Mouse (Mus musculus): ENCODE measurements around the gene Zmat5. TPM values are rescaled to one million over a fixed set of nuclear protein-coding genes. Genes with fewer than 3 reads are reported as not detected.
A peak's percentile ranks its signal among the peaks of the same experiment; 100 is the strongest.

Gene Zmat5
- polyA plus RNA-seq, 1 experiment from 2014 or later, result 62.2 TPM

- H3K9ac ChIP-seq, result no peak overlapping the region
Measured at GRCm38 (mm10) chr11:4720393-4720792, 15.9 kb downstream of the Zmat5 start.

GRCm38 (mm10) chr11:4720900-4721580 is 16.6 kb downstream of the Zmat5 start:
- H3K9me3 ChIP-seq, result no peaks in the 10 kb centered on the region
- 46% methylated on average over 7 of the region's 7 CpGs for WGBS
- no peak overlapping the region for H3K4me2 ChIP-seq
- H3K4me1 ChIP-seq (replicated peaks), result peaks cover 15% of the 10 kb centered on the region
- no peak overlapping the region for H3K4me3 ChIP-seq
- no peak for ATAC-seq (ENCODE audit: low FRiP score, low read depth)
- no peak overlapping the region for H3K9ac ChIP-seq
- H3K27ac ChIP-seq (replicated peaks), result no peak overlapping the region
- peaks cover 4% of the 10 kb centered on the region; the same call in 1 of the 2 replicates for H3K36me3 ChIP-seq
- H3K27me3 ChIP-seq, result no peaks in the 10 kb centered on the region

More at GRCm38 (mm10) chr11:4720393-4720792, 15.9 kb downstream of the Zmat5 start:
- Histone ChIP-seq H3K9me3 (no peaks in the 10 kb centered on the region), H3K4me2 (no peak overlapping the region), H3K27ac (replicated peaks) (no peak overlapping the region), H3K4me1 (replicated peaks) (peaks cover 15% of the 10 kb centered on the region), H3K4me3 (no peak overlapping the region), H3K36me3 (no peaks in the 10 kb centered on the region), H3K27me3 (no peaks in the 10 kb centered on the region)
- WGBS, result 53% methylated on average over 11 of the region's 11 CpGs
- no peak; the same call in 1 of the 2 replicates for ATAC-seq (ENCODE audit: low FRiP score, low read depth)

- Histone ChIP-seq H3K4me3 (no peak overlapping the region), H3K9me3 (no peaks in the 10 kb centered on the region), H3K4me2 (no peak overlapping the region), H3K27me3 (no peaks in the 10 kb centered on the region), H3K4me1 (replicated peaks) (peaks cover 15% of the 10 kb centered on the region), H3K9ac (no peak overlapping the region), H3K27ac (replicated peaks) (no peak overlapping the region), H3K36me3 (peaks cover 5% of the 10 kb centered on the region; the same call in 1 of the 2 replicates)
- 76% methylated on average over 8 of the region's 8 CpGs for WGBS
- no peak for ATAC-seq (ENCODE audit: low FRiP score, low read depth)
Measured at GRCm38 (mm10) chr11:4721728-4722127, 17.2 kb downstream of the Zmat5 start.

GRCm38 (mm10) chr11:4729603-4730002 is 25.1 kb downstream of the Zmat5 start:
- no peak overlapping the region for H3K4me3 ChIP-seq
- no peak overlapping the region for H3K4me2 ChIP-seq
- H3K36me3 ChIP-seq, result peaks cover 5% of the 10 kb centered on the region; the same call in 1 of the 2 replicates
- H3K27me3 ChIP-seq, result no peaks in the 10 kb centered on the region
- H3K9ac ChIP-seq, result no peak overlapping the region
- H3K4me1 ChIP-seq (replicated peaks), result peaks cover 8% of the 10 kb centered on the region
- H3K27ac ChIP-seq (replicated peaks), result no peak overlapping the region
- ATAC-seq (ENCODE audit: low FRiP score, low read depth), result 0 out of 2 replicates have a peak, but pooled peaks have one; percentile 46
- 41% methylated on average over 12 of the region's 12 CpGs for WGBS
- H3K9me3 ChIP-seq, result no peaks in the 10 kb centered on the region

- Histone ChIP-seq H3K4me1 (replicated peaks) (peaks cover 8% of the 10 kb centered on the region), H3K36me3 (peaks cover 5% of the 10 kb centered on the region; the same call in 1 of the 2 replicates), H3K27ac (replicated peaks) (no peak overlapping the region), H3K9me3 (no peaks in the 10 kb centered on the region), H3K4me2 (no peak overlapping the region), H3K4me3 (no peak overlapping the region), H3K27me3 (no peaks in the 10 kb centered on the region), H3K9ac (no peak overlapping the region)
- no peak for ATAC-seq (ENCODE audit: low FRiP score, low read depth)
- WGBS, result 79% methylated on average over 6 of the region's 6 CpGs
Measured at GRCm38 (mm10) chr11:4730096-4730495, 25.6 kb downstream of the Zmat5 start.

- no peak for ATAC-seq (ENCODE audit: low FRiP score, low read depth)
- H3K27me3 ChIP-seq, result no peaks in the 10 kb centered on the region
- peaks cover 2% of the 10 kb centered on the region; the same call in 1 of the 2 replicates for H3K36me3 ChIP-seq
- WGBS, result 81% methylated on average over 5 of the region's 5 CpGs
- no peak overlapping the region for H3K27ac ChIP-seq (replicated peaks)
- no peaks in the 10 kb centered on the region for H3K9me3 ChIP-seq
- no peak overlapping the region for H3K9ac ChIP-seq
- no peak overlapping the region for H3K4me2 ChIP-seq
- no peak overlapping the region for H3K4me3 ChIP-seq
- H3K4me1 ChIP-seq (replicated peaks), result peaks cover 8% of the 10 kb centered on the region
Measured at GRCm38 (mm10) chr11:4730913-4731312, 26.4 kb downstream of the Zmat5 start.

GRCm38 (mm10) chr11:4731781-4732180 is 27.3 kb downstream of the Zmat5 start:
- H3K27me3 ChIP-seq, result no peaks in the 10 kb centered on the region
- H3K4me1 ChIP-seq (replicated peaks), result peaks cover 8% of the 10 kb centered on the region
- no peaks in the 10 kb centered on the region for H3K36me3 ChIP-seq
- no peak overlapping the region for H3K27ac ChIP-seq (replicated peaks)
- ATAC-seq (ENCODE audit: low FRiP score, low read depth), result no peak
- H3K4me2 ChIP-seq, result no peak overlapping the region
- no peak overlapping the region for H3K4me3 ChIP-seq
- H3K9me3 ChIP-seq, result no peaks in the 10 kb centered on the region
- WGBS, result 81% methylated on average over 7 of the region's 7 CpGs
- H3K9ac ChIP-seq, result no peak overlapping the region

- no peak overlapping the region for H3K4me3 ChIP-seq
- no peak overlapping the region for H3K9ac ChIP-seq
- no peaks in the 10 kb centered on the region for H3K9me3 ChIP-seq
- H3K27ac ChIP-seq (replicated peaks), result no peak overlapping the region
- no peak overlapping the region for H3K4me2 ChIP-seq
- H3K27me3 ChIP-seq, result no peaks in the 10 kb centered on the region
- H3K36me3 ChIP-seq, result no peaks in the 10 kb centered on the region
- ATAC-seq (ENCODE audit: low FRiP score, low read depth), result no peak
- WGBS, result 35% methylated on average over 12 of the region's 12 CpGs
- peaks cover 16% of the 10 kb centered on the region for H3K4me1 ChIP-seq (replicated peaks)
Measured at GRCm38 (mm10) chr11:4734179-4734578, 29.7 kb downstream of the Zmat5 start.

GRCm38 (mm10) chr11:4736355-4736754 is 31.9 kb downstream of the Zmat5 start:
- WGBS, result 42% methylated on average over 6 of the region's 6 CpGs
- ATAC-seq (ENCODE audit: low FRiP score, low read depth), result no peak
- no peak overlapping the region for H3K4me2 ChIP-seq

GRCm38 (mm10) chr11:4737682-4738081 is 33.2 kb downstream of the Zmat5 start:
- H3K9me3 ChIP-seq, result no peaks in the 10 kb centered on the region
- no peak overlapping the region for H3K4me3 ChIP-seq
- no peaks in the 10 kb centered on the region for H3K36me3 ChIP-seq
- 0 out of 2 replicates have a peak, but pooled peaks cover 3% of the 10 kb centered on the region for H3K27me3 ChIP-seq
- no peak overlapping the region for H3K9ac ChIP-seq
- WGBS, result 57% methylated on average over 10 of the region's 10 CpGs
- H3K4me2 ChIP-seq, result no peak overlapping the region
- H3K4me1 ChIP-seq (replicated peaks), result peaks cover 8% of the 10 kb centered on the region
- no peak overlapping the region for H3K27ac ChIP-seq (replicated peaks)
- no peak for ATAC-seq (ENCODE audit: low FRiP score, low read depth)

More at GRCm38 (mm10) chr11:4736355-4736754, 31.9 kb downstream of the Zmat5 start:
- Histone ChIP-seq H3K27ac (replicated peaks) (no peak overlapping the region), H3K36me3 (no peaks in the 10 kb centered on the region), H3K27me3 (0 out of 2 replicates have a peak, but pooled peaks cover 3% of the 10 kb centered on the region), H3K9me3 (no peaks in the 10 kb centered on the region), H3K9ac (no peak overlapping the region), H3K4me3 (no peak overlapping the region), H3K4me1 (replicated peaks) (peaks cover 8% of the 10 kb centered on the region)

- no peak for ATAC-seq (ENCODE audit: low FRiP score, low read depth)
- H3K9me3 ChIP-seq, result no peaks in the 10 kb centered on the region
- peaks cover 6% of the 10 kb centered on the region for H3K27me3 ChIP-seq
- no peak overlapping the region for H3K4me3 ChIP-seq
- peaks cover 8% of the 10 kb centered on the region for H3K4me1 ChIP-seq (replicated peaks)
- no peak overlapping the region for H3K4me2 ChIP-seq
- no peaks in the 10 kb centered on the region for H3K36me3 ChIP-seq
- WGBS, result 93% methylated on average over 16 of the region's 16 CpGs
- no peak overlapping the region for H3K27ac ChIP-seq (replicated peaks)
- H3K9ac ChIP-seq, result no peak overlapping the region
Measured at GRCm38 (mm10) chr11:4738719-4739118, 34.2 kb downstream of the Zmat5 start.

GRCm38 (mm10) chr11:4740785-4741184 is 36.3 kb downstream of the Zmat5 start:
- Histone ChIP-seq H3K4me1 (replicated peaks) (peaks cover 19% of the 10 kb centered on the region), H3K4me2 (no peak overlapping the region), H3K36me3 (no peaks in the 10 kb centered on the region), H3K9ac (no peak overlapping the region), H3K4me3 (no peak overlapping the region), H3K27me3 (peaks cover 25% of the 10 kb centered on the region), H3K9me3 (no peaks in the 10 kb centered on the region), H3K27ac (replicated peaks) (no peak overlapping the region)
- ATAC-seq (ENCODE audit: low FRiP score, low read depth), result no peak
- 76% methylated on average over 5 of the region's 5 CpGs for WGBS

Data from hindbrain, embryonic 15.5 days (tissue).